Mouse (Mus musculus): ENCODE results near the gene Snap47.

DNA sequence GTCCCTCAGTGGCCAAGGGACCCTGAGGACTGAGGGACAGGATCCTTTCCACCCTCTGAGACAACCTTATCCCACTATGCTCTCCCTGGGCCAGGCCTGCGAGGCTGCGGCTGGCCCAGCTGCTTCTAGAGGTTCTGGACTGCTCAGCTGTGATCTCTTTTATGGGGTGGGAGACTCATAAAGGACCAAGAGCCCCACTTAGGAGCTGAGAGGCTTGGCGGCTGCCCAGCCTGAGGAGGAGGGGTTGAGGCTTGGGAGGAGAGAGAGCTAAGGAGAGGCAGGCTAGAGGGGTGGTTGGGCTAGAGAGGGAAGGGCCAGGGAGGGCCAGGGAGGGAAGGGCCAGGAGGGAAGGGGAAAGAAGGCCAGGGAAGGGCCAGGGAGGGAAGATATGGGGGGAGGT is 86.6 kb downstream of the Snap47 start:
- TF ChIP-seq CTCF (IDR thresholded peaks at IDR 0.05; ENCODE audit: low read depth, low read length) (no peak), POLR2AphosphoS5 (IDR thresholded peaks at IDR 0.05; ENCODE audit: insufficient replicate concordance, low read depth, low read length) (no peak), GATA1 (IDR thresholded peaks at IDR 0.05; ENCODE audit: borderline replicate concordance, low read length) (no peak), TAL1 (conservative IDR thresholded peaks at IDR 0.05; ENCODE audit: low read depth, low read length) (no peak), GATA2 (IDR thresholded peaks at IDR 0.05; ENCODE audit: borderline replicate concordance, low read depth, low read length) (no peak)
